Mouse (Mus musculus) heart, embryonic 10.5 days (tissue): ENCODE measurements around the gene Ntrk1. TPM values are rescaled to one million over a fixed set of nuclear protein-coding genes. Genes with fewer than 3 reads are reported as not detected.
A peak's percentile ranks its signal among the peaks of the same experiment; 100 is the strongest.

Experiments used
- DNase-seq: peaks from one replicate; pipeline ENCODE4 v3.0.0-alpha.2; 2017; ENCODE audit warnings: low spot score
- H3K27ac ChIP-seq: fragments of 300-500 bp; sonication (generic); 2 replicates; pipeline ENCODE4 v1.5.1; 2016; ENCODE audit warnings: mild to moderate bottlenecking
- H3K27me3 ChIP-seq: fragments of 300-500 bp; sonication (generic); 2 replicates; pipeline ENCODE4 v1.6.1; 2016; ENCODE audit warnings: mild to moderate bottlenecking; ENCODE audit not compliant: poor library complexity, insufficient read depth, severe bottlenecking
- H3K36me3 ChIP-seq: fragments of 300-500 bp; sonication (generic); 2 replicates; pipeline ENCODE4 v1.6.1; 2016; ENCODE audit warnings: mild to moderate bottlenecking, moderate library complexity
- H3K4me1 ChIP-seq: fragments of 300-500 bp; sonication (generic); 2 replicates; pipeline ENCODE4 v1.6.1; 2016; ENCODE audit warnings: mild to moderate bottlenecking
- H3K4me3 ChIP-seq: fragments of 300-500 bp; sonication (generic); 2 replicates; pipeline ENCODE4 v1.5.1; 2016; ENCODE audit warnings: mild to moderate bottlenecking, moderate library complexity
- H3K9me3 ChIP-seq: fragments of 300-500 bp; sonication (generic); 2 replicates; pipeline ENCODE4 v1.6.1; 2016; ENCODE audit warnings: mild to moderate bottlenecking, moderate library complexity
- WGBS: fragments of 180-500 bp; shearing (Covaris S2); methylation state at CpG from one replicate; pipeline ENCODE4 v1.1.7; 2016; 5-methylcytosine and 5-hydroxymethylcytosine counted together
- polyA plus RNA-seq: library from polyadenylated mRNA; unstranded; fragments of >200 nt; fragmentation: Nextera tagmentation; extraction: Ambion mirVana; gene quantifications from 2 replicates; pipeline ENCODE4 v1.2.1, GENCODE M21; 2016

Gene Ntrk1
- polyA plus RNA-seq, 1 experiment from 2014 or later: 0.68 TPM

- no peak overlapping the region; the same call in 1 of the 2 replicates for H3K4me3 ChIP-seq
- no peak for DNase-seq
- no peaks in the 10 kb centered on the region for H3K9me3 ChIP-seq
- peaks cover 26% of the 10 kb centered on the region for H3K4me1 ChIP-seq
- no peak overlapping the region for H3K27ac ChIP-seq
- WGBS: 52% methylated on average over 23 of the region's 23 CpGs
- H3K36me3 ChIP-seq: no peaks in the 10 kb centered on the region
- peaks cover 99% of the 10 kb centered on the region for H3K27me3 ChIP-seq
Observed at GRCm38 (mm10) chr3:87778283-87778682, 16.7 kb downstream of the Ntrk1 start.

- no peak for DNase-seq
- H3K9me3 ChIP-seq: no peaks in the 10 kb centered on the region
- 40% methylated on average over 6 of the region's 6 CpGs for WGBS
- H3K36me3 ChIP-seq: no peaks in the 10 kb centered on the region
- peaks cover 83% of the 10 kb centered on the region for H3K27me3 ChIP-seq
- H3K4me1 ChIP-seq: peaks cover 12% of the 10 kb centered on the region
- H3K4me3 ChIP-seq: no peak overlapping the region
- no peak overlapping the region for H3K27ac ChIP-seq
Observed at GRCm38 (mm10) chr3:87771088-87771487, 23.9 kb downstream of the Ntrk1 start.

GRCm38 (mm10) chr3:87770280-87770679 lies 24.7 kb downstream of the Ntrk1 start:
- 2% methylated on average over 4 of the region's 4 CpGs for WGBS
- Histone ChIP-seq H3K4me3 (no peak overlapping the region), H3K27ac (no peak overlapping the region), H3K4me1 (peaks cover 20% of the 10 kb centered on the region), H3K36me3 (no peaks in the 10 kb centered on the region), H3K9me3 (no peaks in the 10 kb centered on the region), H3K27me3 (peaks cover 82% of the 10 kb centered on the region)
- DNase-seq: no peak

- H3K36me3 ChIP-seq: no peaks in the 10 kb centered on the region
- H3K4me1 ChIP-seq: peaks cover 27% of the 10 kb centered on the region
- DNase-seq: no peak
- no peak overlapping the region for H3K4me3 ChIP-seq
- 77% methylated on average over 8 of the region's 8 CpGs for WGBS
- H3K27ac ChIP-seq: no peak overlapping the region
- H3K9me3 ChIP-seq: no peaks in the 10 kb centered on the region
- peaks cover 81% of the 10 kb centered on the region for H3K27me3 ChIP-seq
Observed at GRCm38 (mm10) chr3:87769506-87769905, 25.5 kb downstream of the Ntrk1 start.

DNA sequence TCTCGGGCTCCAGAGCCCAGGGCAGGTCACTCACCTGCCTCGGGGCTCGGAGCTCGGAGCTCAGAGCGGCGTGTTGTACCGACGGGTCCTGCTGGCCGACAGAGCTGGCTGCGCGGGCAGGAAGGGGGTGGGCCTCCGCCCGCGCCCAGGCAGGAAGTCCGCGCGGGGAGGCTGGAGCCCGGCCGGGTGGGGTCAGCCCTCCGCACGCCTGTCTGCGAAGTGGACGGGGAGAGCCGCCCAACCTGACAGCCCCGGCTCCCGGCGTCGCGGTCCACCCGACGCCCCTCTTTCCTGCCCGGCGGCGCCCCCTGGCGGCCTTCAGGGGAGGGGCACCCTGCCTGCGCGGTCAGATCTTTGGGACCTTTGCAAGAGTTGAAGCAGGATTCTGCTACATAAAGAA lies 26.1 kb downstream of the Ntrk1 start:
- H3K9me3 ChIP-seq: no peaks in the 10 kb centered on the region
- peaks cover 75% of the 10 kb centered on the region for H3K27me3 ChIP-seq
- DNase-seq: peak; percentile 90
- H3K4me1 ChIP-seq: peaks cover 34% of the 10 kb centered on the region
- peak overlapping the region; percentile 81 for H3K27ac ChIP-seq
- H3K4me3 ChIP-seq: peak overlapping the region; percentile 64
- WGBS: under 1% methylated on average over 37 of the region's 37 CpGs
- H3K36me3 ChIP-seq: no peaks in the 10 kb centered on the region

- Histone ChIP-seq H3K9me3 (no peaks in the 10 kb centered on the region), H3K27ac (peak overlapping the region; percentile 81), H3K4me1 (peaks cover 38% of the 10 kb centered on the region), H3K4me3 (peak overlapping the region; percentile 64), H3K36me3 (no peaks in the 10 kb centered on the region), H3K27me3 (peaks cover 71% of the 10 kb centered on the region)
- WGBS: 38% methylated on average over 6 of the region's 6 CpGs
- no peak for DNase-seq
Observed at GRCm38 (mm10) chr3:87768431-87768830, 26.5 kb downstream of the Ntrk1 start.

DNA sequence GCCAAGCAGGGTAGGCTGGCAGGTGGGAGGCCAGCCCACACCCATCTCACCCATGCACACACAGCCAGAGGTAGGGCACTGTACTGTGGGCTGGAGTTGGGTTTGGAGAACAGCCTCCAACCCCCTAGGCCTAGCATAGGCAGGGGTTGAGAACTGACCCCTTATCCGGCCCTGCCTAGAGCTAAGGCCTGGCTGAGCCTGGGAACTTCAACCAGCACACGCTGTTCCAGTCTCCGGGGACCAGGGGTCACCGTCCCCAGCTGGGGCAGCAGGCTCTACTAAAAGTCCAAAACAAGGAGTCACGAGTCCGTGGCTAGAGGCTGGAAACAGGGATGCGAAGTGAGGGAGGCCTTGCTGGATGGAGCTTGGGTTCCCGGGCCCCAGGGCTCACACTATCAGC lies 27.2 kb downstream of the Ntrk1 start:
- peaks cover 45% of the 10 kb centered on the region for H3K4me1 ChIP-seq
- peaks cover 64% of the 10 kb centered on the region for H3K27me3 ChIP-seq
- H3K36me3 ChIP-seq: no peaks in the 10 kb centered on the region
- H3K9me3 ChIP-seq: no peaks in the 10 kb centered on the region
- no peak for DNase-seq
- H3K4me3 ChIP-seq: peak overlapping the region; percentile 64
- peak overlapping the region; percentile 81 for H3K27ac ChIP-seq
- 65% methylated on average over 8 of the region's 8 CpGs for WGBS

DNA sequence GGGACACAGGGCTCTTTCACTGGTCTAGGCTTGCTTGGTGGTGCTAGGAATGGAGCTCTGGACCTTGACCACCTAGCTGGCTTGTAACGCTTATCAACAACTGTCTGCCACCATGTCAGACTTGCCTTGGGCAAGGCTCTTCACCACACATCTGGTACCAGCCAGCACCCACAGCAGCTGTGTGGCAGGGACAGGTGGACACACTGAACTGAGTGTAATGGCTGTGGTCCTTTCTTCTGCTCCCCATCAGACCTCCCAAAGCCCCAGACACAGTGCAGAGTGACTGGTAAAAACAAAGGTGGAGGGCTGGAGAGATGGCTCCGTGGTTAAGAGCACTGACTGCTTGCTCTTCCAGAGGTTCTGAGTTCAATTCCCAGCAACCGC lies 28.7 kb downstream of the Ntrk1 start:
- WGBS: 74% methylated on average over 3 of the region's 3 CpGs
- peaks cover 59% of the 10 kb centered on the region for H3K4me1 ChIP-seq
- peak overlapping the region; percentile 84; the same call in 1 of the 2 replicates for H3K27ac ChIP-seq
- peaks cover 54% of the 10 kb centered on the region for H3K27me3 ChIP-seq
- DNase-seq: no peak
- H3K4me3 ChIP-seq: no peak overlapping the region
- H3K9me3 ChIP-seq: no peaks in the 10 kb centered on the region
- H3K36me3 ChIP-seq: no peaks in the 10 kb centered on the region

DNA sequence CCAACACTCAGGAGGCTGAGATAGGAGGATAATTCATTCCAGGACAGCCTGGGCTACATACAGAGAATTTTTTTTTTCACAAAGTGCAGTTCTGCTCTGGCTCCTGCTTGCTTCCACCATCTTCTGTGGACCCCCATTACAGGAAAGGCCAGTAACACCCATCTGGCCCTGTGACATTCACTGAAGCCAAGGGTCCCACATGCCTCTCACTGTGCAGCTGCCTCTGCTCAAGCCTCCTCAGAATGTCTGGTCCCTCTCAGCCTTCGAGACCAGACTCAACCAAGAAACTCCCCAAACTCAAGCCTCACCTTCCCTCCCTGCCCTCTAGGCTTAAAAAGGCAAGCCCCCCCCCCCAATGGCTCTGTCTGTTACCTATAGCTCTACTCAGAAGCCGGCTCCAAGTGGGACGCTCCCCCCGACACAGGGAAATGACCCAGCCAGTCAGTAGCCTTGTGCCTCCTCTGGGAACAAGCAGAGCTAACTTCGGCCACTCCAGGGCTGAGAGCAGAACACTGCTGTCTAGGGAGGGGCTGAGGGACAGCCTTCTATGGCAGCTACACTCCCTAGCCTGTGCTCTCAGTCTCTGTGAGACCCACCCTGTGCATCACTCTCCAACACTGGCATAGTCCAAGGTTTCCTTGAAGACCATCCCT lies 29.2 kb downstream of the Ntrk1 start:
- H3K27me3 ChIP-seq: peaks cover 53% of the 10 kb centered on the region
- no peak overlapping the region for H3K4me3 ChIP-seq
- H3K27ac ChIP-seq: peak overlapping the region; percentile 84; the same call in 1 of the 2 replicates
- no peaks in the 10 kb centered on the region for H3K9me3 ChIP-seq
- no peak for DNase-seq
- peaks cover 58% of the 10 kb centered on the region for H3K4me1 ChIP-seq
- 66% methylated on average over 5 of the region's 5 CpGs for WGBS
- no peaks in the 10 kb centered on the region for H3K36me3 ChIP-seq

GRCm38 (mm10) chr3:87765091-87765490 lies 29.9 kb downstream of the Ntrk1 start:
- no peaks in the 10 kb centered on the region for H3K9me3 ChIP-seq
- peak overlapping the region; percentile 39 for H3K4me3 ChIP-seq
- H3K27me3 ChIP-seq: peaks cover 50% of the 10 kb centered on the region
- H3K36me3 ChIP-seq: no peaks in the 10 kb centered on the region
- H3K4me1 ChIP-seq: peaks cover 61% of the 10 kb centered on the region
- 14% methylated on average over 10 of the region's 10 CpGs for WGBS
- peak overlapping the region; percentile 84 for H3K27ac ChIP-seq
- DNase-seq: no peak

DNA sequence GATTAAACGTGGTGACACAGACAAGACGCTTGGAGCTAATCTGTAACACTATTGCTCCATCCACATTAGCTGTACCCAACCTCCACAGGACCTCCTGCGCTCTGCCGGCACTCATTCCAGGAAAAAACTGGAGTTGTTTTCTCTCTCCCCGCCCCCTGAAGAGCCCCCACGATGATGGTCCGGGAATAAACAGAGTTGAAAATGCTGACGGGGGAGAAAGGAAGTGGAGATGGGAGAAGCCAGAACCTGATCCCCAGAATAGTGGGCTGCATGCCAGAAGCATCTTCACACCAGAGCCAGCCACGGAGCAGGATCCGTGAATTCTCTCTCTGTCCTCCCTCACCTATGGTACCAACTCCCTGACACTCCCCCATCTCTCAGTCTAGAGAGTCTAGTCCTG lies 30.5 kb downstream of the Ntrk1 start:
- Histone ChIP-seq H3K4me3 (peak overlapping the region; percentile 39), H3K9me3 (no peaks in the 10 kb centered on the region), H3K4me1 (peaks cover 64% of the 10 kb centered on the region), H3K36me3 (no peaks in the 10 kb centered on the region), H3K27ac (peak overlapping the region; percentile 84), H3K27me3 (peaks cover 48% of the 10 kb centered on the region)
- 17% methylated on average over 10 of the region's 10 CpGs for WGBS
- no peak for DNase-seq

GRCm38 (mm10) chr3:87763683-87764289 lies 31.2 kb downstream of the Ntrk1 start:
- peaks cover 68% of the 10 kb centered on the region for H3K4me1 ChIP-seq
- H3K36me3 ChIP-seq: 0 out of 2 replicates have a peak, but pooled peaks cover 5% of the 10 kb centered on the region
- peak; percentile 90 for DNase-seq
- WGBS: 15% methylated on average over 15 of the region's 15 CpGs
- no peaks in the 10 kb centered on the region for H3K9me3 ChIP-seq
- peak overlapping the region; percentile 84 for H3K27ac ChIP-seq
- H3K27me3 ChIP-seq: peaks cover 51% of the 10 kb centered on the region
- H3K4me3 ChIP-seq: peak overlapping the region; percentile 39

- H3K27me3 ChIP-seq: peaks cover 54% of the 10 kb centered on the region
- WGBS: 54% methylated on average over 4 of the region's 4 CpGs
- H3K4me3 ChIP-seq: no peak overlapping the region
- peaks cover 70% of the 10 kb centered on the region for H3K4me1 ChIP-seq
- DNase-seq: no peak
- H3K36me3 ChIP-seq: 0 out of 2 replicates have a peak, but pooled peaks cover 7% of the 10 kb centered on the region
- peak overlapping the region; percentile 84 for H3K27ac ChIP-seq
- H3K9me3 ChIP-seq: no peaks in the 10 kb centered on the region
Observed at GRCm38 (mm10) chr3:87763202-87763601, 31.8 kb downstream of the Ntrk1 start.
